Mouse (Mus musculus): ENCODE data around the gene Tpk1. TPM values are rescaled to one million over a fixed set of nuclear protein-coding genes. Genes with fewer than 3 reads are reported as not detected.
A peak's percentile ranks its signal among the peaks of the same experiment; 100 is the strongest.

The Tpk1 gene
- total RNA-seq, 2 experiments from 2014 or later: 4.6 to 4.7 TPM

GRCm38 (mm10) chr6:43297508-43297850, 368.6 kb downstream of the Tpk1 start:
- no peak for DNase-seq
- intact Hi-C loops (cut with DNase I): loop anchor here (2.0 to 5.0 kb wide), 2 partner anchors 43 to 275 kb away; no protein-coding TSS in a partner anchor

GRCm38 (mm10) chr6:43296798-43297507, 369.1 kb downstream of the Tpk1 start:
- intact Hi-C loops (cut with DNase I): loop anchor here (2.0 to 5.0 kb wide), 2 partner anchors 42 to 275 kb away; no protein-coding TSS in a partner anchor
- peak in 1 of 2 experiments; percentile 24 for DNase-seq

GRCm38 (mm10) chr6:43295908-43296307, 370.2 kb downstream of the Tpk1 start:
- intact Hi-C loops (cut with DNase I): loop anchor here (2.0 to 5.0 kb wide), 2 partner anchors 41 to 274 kb away; no protein-coding TSS in a partner anchor
- DNase-seq: no peak
